Mouse (Mus musculus) left cerebral cortex, adult 8-10 months (tissue): ENCODE measurements around the gene Dis3l. TPM values are rescaled to one million over a fixed set of nuclear protein-coding genes. Genes with fewer than 3 reads are reported as not detected.

Experiments
- DNase-seq, 2 experiments: peaks; one replicate each; pipeline ENCODE4 v3.0.0; 2022; ENCODE audit warnings: low spot score in 2 of 2
- total RNA-seq, 4 experiments: library from RNA; stranded (reverse); gene quantifications; 2 replicates each; pipeline ENCODE4 v1.2.4; 2022

The Dis3l gene
- total RNA-seq, 4 experiments from 2014 or later: 28.8 to 30.4 (median 30.2) TPM

DNA sequence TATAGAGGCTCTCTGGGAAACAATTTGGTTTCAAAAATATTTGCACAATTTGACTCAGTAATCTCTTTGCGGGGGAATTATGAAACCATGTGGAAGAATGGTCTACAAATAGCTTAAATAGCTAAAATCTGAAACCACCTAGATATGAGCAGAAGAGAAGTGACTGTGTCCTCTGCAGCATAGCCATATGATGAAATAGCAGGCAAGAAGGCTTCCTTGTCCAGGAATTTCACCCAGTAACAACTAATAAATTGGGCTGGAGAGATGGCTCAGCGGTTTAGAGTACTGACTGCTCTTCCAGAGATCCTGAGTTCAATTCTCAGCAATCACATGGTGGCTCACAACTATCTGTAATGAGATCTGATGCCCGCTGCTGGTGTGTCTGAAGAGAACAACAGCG lies 80.1 kb downstream of the Dis3l start:
- DNase-seq: no peak

DNA sequence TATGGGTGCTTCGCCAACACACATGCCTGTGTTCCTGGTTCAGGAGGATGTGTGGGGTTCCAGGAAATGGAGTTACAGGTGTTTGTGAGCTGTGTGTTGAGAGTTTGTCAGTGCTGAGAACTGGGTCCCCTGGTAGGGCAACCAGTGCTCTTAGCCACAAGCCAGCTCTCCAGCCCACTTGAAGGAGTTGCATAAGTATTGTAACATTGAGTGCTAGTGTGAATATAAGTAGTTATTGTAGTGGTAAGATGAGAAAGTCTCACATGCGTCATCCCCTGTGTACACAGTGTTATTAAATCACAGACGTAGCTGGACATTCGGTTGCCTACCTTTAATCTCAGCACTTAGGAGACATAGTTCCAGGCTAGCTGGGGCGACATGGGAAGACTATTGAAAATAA lies 81.2 kb downstream of the Dis3l start:
- no peak for DNase-seq

Other genes with a start within 250 kb of the Dis3l start
- gene Lctl, start 224.1 kb downstream of the Dis3l start, total RNA-seq: under 1 TPM in 1 of 4 experiments, not detected in 3; 0.27 TPM
- 1 to 10 TPM; 4.0 to 4.7 (median 4.4) TPM for gene Zwilch, start 168.2 kb downstream of the Dis3l start, total RNA-seq
- gene Rpl4, start 167.9 kb downstream of the Dis3l start, total RNA-seq: 100 to 1,000 TPM; 558 to 632 (median 593) TPM
- gene Snapc5, start 162.0 kb downstream of the Dis3l start, total RNA-seq: 10 to 100 TPM; 18.7 to 25.0 (median 23.0) TPM
- gene Uchl4, start 106.1 kb downstream of the Dis3l start, total RNA-seq: 1 to 10 TPM; 1.9 to 2.9 (median 2.5) TPM
- gene Map2k1, start 87.7 kb downstream of the Dis3l start, total RNA-seq: 100 to 1,000 TPM; 274 to 294 (median 288) TPM
- 10 to 100 TPM; 19.5 to 24.7 (median 21.5) TPM for gene Tipin, start 59.7 kb downstream of the Dis3l start, total RNA-seq
- gene Megf11, start 44.3 kb upstream of the Dis3l start, total RNA-seq: 10 to 100 TPM in 3 of 4 experiments, 1 to 10 TPM in 1; 9.4 to 11.4 (median 11.1) TPM